Mouse (Mus musculus) macrophage (primary cell): ENCODE data around the gene Epo. TPM values are rescaled to one million over a fixed set of nuclear protein-coding genes. Genes with fewer than 3 reads are reported as not detected.

ENCODE experiments used
- H3K27ac ChIP-seq: fragments of 350-480 bp; formaldehyde crosslinking; 2 replicates; pipeline ENCODE4 v1.9.0; 2021
- H3K36me3 ChIP-seq: fragments of 350-480 bp; formaldehyde crosslinking; 2 replicates; pipeline ENCODE4 v1.9.0; 2021; ENCODE audit errors: inconsistent target
- H3K4me3 ChIP-seq: fragments of 350-480 bp; formaldehyde crosslinking; 2 replicates; pipeline ENCODE4 v1.9.0; 2021; ENCODE audit errors: inconsistent target
- H3K79me2 ChIP-seq: fragments of 350-480 bp; formaldehyde crosslinking; 2 replicates; pipeline ENCODE4 v1.9.0; 2021; ENCODE audit errors: inconsistent target
- WGBS: methylation state at CpG from one replicate; pipeline ENCODE4 v1.1.7; 2026; ENCODE audit warnings: inconsistent platforms; ENCODE audit not compliant: missing documents; 5-methylcytosine and 5-hydroxymethylcytosine counted together
- polyA plus RNA-seq: library from polyadenylated mRNA; stranded (reverse); fragments of 250-400 nt; gene quantifications from 3 replicates; pipeline ENCODE4 v1.2.4, GENCODE M21; 2018; ENCODE audit warnings: inconsistent platforms

Epo gene
- polyA plus RNA-seq, 1 experiment from 2014 or later: not detected

- Histone ChIP-seq H3K27ac (no peak within 1 kb of the TSS), H3K79me2 (no peaks in the 10 kb centered on the region), H3K4me3 (no peak within 1 kb of the TSS), H3K36me3 (no peaks in the 10 kb centered on the region)
- WGBS: 3% methylated on average over 37 of the region's 37 CpGs
Measured at GRCm38 (mm10) chr5:137553411-137553837, 20.4 kb upstream of the Epo start, which contains the start of gene Actl6b. Actl6b (plus strand) TSS chr5:137553517.

GRCm38 (mm10) chr5:137553000-137553399 is 20.0 kb upstream of the Epo start:
- Histone ChIP-seq H3K79me2 (no peaks in the 10 kb centered on the region), H3K36me3 (no peaks in the 10 kb centered on the region), H3K4me3 (no peak overlapping the region), H3K27ac (no peak overlapping the region)
- WGBS: 33% methylated on average over 6 of the region's 6 CpGs

- H3K36me3 ChIP-seq: no peaks in the 10 kb centered on the region
- H3K27ac ChIP-seq: no peak overlapping the region
- no peak overlapping the region for H3K4me3 ChIP-seq
- H3K79me2 ChIP-seq: no peaks in the 10 kb centered on the region
- 83% methylated on average over 5 of the region's 5 CpGs for WGBS
Measured at GRCm38 (mm10) chr5:137551119-137551518, 18.1 kb upstream of the Epo start.

GRCm38 (mm10) chr5:137549840-137550239 is 16.8 kb upstream of the Epo start:
- Histone ChIP-seq H3K36me3 (no peaks in the 10 kb centered on the region), H3K79me2 (no peaks in the 10 kb centered on the region), H3K27ac (no peak overlapping the region), H3K4me3 (no peak overlapping the region)
- 96% methylated on average over 2 of the region's 2 CpGs for WGBS

GRCm38 (mm10) chr5:137545596-137545995 is 12.6 kb upstream of the Epo start:
- Histone ChIP-seq H3K4me3 (no peak overlapping the region), H3K79me2 (no peaks in the 10 kb centered on the region), H3K36me3 (no peaks in the 10 kb centered on the region), H3K27ac (no peak overlapping the region)
- WGBS: 95% methylated on average over 4 of the region's 4 CpGs

GRCm38 (mm10) chr5:137544926-137545325 is 11.9 kb upstream of the Epo start:
- Histone ChIP-seq H3K27ac (no peak overlapping the region), H3K36me3 (no peaks in the 10 kb centered on the region), H3K79me2 (no peaks in the 10 kb centered on the region), H3K4me3 (no peak overlapping the region)
- 87% methylated on average over 6 of the region's 6 CpGs for WGBS

GRCm38 (mm10) chr5:137541768-137542540 is 8.9 kb upstream of the Epo start:
- Histone ChIP-seq H3K79me2 (no peaks in the 10 kb centered on the region), H3K36me3 (no peaks in the 10 kb centered on the region), H3K4me3 (no peak overlapping the region), H3K27ac (no peak overlapping the region)
- 63% methylated on average over 5 of the region's 5 CpGs for WGBS

GRCm38 (mm10) chr5:137540991-137541390 is 7.9 kb upstream of the Epo start:
- Histone ChIP-seq H3K27ac (no peak overlapping the region), H3K79me2 (no peaks in the 10 kb centered on the region), H3K36me3 (no peaks in the 10 kb centered on the region), H3K4me3 (no peak overlapping the region)
- 94% methylated on average over 6 of the region's 6 CpGs for WGBS

GRCm38 (mm10) chr5:137539291-137539801 is 6.3 kb upstream of the Epo start:
- Histone ChIP-seq H3K79me2 (no peaks in the 10 kb centered on the region), H3K36me3 (no peaks in the 10 kb centered on the region), H3K27ac (no peak overlapping the region), H3K4me3 (no peak overlapping the region)
- WGBS: 85% methylated on average over 7 of the region's 7 CpGs

- WGBS: 87% methylated on average over 4 of the region's 4 CpGs
- H3K79me2 ChIP-seq: peaks cover 5% of the 10 kb centered on the region
- no peak overlapping the region for H3K4me3 ChIP-seq
- no peaks in the 10 kb centered on the region for H3K36me3 ChIP-seq
- H3K27ac ChIP-seq: no peak overlapping the region
Measured at GRCm38 (mm10) chr5:137537461-137537860, 4.4 kb upstream of the Epo start.

- peaks cover under 1% of the 10 kb centered on the region; the same call in 1 of the 2 replicates for H3K36me3 ChIP-seq
- H3K4me3 ChIP-seq: no peak overlapping the region
- 26% methylated on average over 9 of the region's 9 CpGs for WGBS
- H3K79me2 ChIP-seq: peaks cover 27% of the 10 kb centered on the region
- H3K27ac ChIP-seq: peak overlapping the region; percentile 52
Measured at GRCm38 (mm10) chr5:137535318-137535717, 2.3 kb upstream of the Epo start.

GRCm38 (mm10) chr5:137534762-137535161 is 1.7 kb upstream of the Epo start:
- Histone ChIP-seq H3K36me3 (peaks cover 6% of the 10 kb centered on the region; the same call in 1 of the 2 replicates), H3K27ac (peak overlapping the region; percentile 52), H3K4me3 (no peak overlapping the region), H3K79me2 (peaks cover 32% of the 10 kb centered on the region)
- 79% methylated on average over 3 of the region's 3 CpGs for WGBS

- Histone ChIP-seq H3K36me3 (peaks cover 26% of the 10 kb centered on the region), H3K27ac (peak overlapping the region; percentile 94), H3K79me2 (peaks cover 52% of the 10 kb centered on the region), H3K4me3 (peak overlapping the region; percentile 97)
- WGBS: 0% methylated on average over 10 of the region's 12 CpGs
Measured at GRCm38 (mm10) chr5:137532808-137533116, 280 bp downstream of the Epo start.

GRCm38 (mm10) chr5:137532131-137532807 is 773 bp downstream of the Epo start:
- Histone ChIP-seq H3K27ac (peak overlapping the region; percentile 94), H3K4me3 (peak overlapping the region; percentile 97), H3K79me2 (peaks cover 55% of the 10 kb centered on the region), H3K36me3 (peaks cover 31% of the 10 kb centered on the region)
- WGBS: 3% methylated on average over 18 of the region's 19 CpGs
